Mouse (Mus musculus): ENCODE measurements around the gene Spn. TPM values are rescaled to one million over a fixed set of nuclear protein-coding genes. Genes with fewer than 3 reads are reported as not detected.

Gene Spn
- total and polyA plus RNA-seq, 2 experiments from 2014 or later, result 0.16 TPM; not detected in 1

DNA sequence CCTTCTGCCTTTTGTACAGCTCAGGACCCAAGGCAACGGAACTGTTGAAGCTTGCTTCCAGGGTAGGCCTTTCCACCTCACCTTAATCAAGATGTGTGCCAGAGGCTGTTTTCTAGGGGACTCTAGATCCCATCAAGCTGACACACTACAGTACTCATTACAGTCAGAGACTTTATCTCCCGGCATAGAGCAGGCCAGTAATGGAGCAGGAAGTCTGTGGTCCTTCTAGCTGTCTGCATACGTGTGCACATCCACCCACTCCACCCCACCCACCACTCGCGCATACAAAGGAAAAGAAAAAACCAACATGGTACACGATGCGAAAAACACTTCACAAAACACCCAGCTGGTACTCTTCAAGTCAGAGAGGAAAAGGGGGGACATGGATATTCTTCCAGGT is 6.8 kb upstream of the Spn start:
- no peak for ATAC-seq (ENCODE audit: low FRiP score)

DNA sequence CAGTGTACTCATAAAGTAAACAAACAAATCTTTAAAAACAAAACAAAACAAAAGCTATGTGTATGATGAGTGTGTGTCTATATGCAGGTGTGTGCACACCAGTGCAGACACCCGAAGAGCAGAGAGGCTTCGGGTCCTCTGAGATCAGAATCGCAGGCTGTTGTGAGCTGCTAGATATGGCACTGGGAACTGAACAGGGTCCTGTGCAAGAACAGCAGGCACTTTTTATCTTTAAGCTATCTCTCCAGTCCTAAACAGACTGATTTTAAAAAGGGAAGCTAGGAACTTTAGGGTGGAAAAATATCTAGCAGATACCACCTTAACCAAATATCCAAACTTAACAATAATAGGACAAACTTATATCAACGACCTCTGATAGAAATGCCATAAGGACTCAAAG is 5.0 kb upstream of the Spn start:
- H3K27ac ChIP-seq (ENCODE audit: low read depth, low read length), result no peak overlapping the region
- no peak overlapping the region for H3K4me3 ChIP-seq (ENCODE audit: low read depth, low read length)
- H3K27me3 ChIP-seq (ENCODE audit: insufficient read depth, low read length), result no peaks in the 10 kb centered on the region
- H3K9ac ChIP-seq (replicated peaks; ENCODE audit: low read length, poor library complexity, severe bottlenecking), result no peak overlapping the region
- TF ChIP-seq CTCF (IDR thresholded peaks at IDR 0.05), result no peak
- no peaks in the 10 kb centered on the region for H3K4me1 ChIP-seq (ENCODE audit: insufficient read depth, low read length)
- H3K9me3 ChIP-seq (ENCODE audit: low read length), result no peaks in the 10 kb centered on the region
- DNase-seq (ENCODE audit: low spot score) (no peak), ATAC-seq (ENCODE audit: low FRiP score) (no peak)
- 87% methylated on average over 4 of the region's 4 CpGs for WGBS
- no peak overlapping the region for H3K4me2 ChIP-seq (ENCODE audit: low read depth, low read length, poor library complexity, severe bottlenecking)
- no peaks in the 10 kb centered on the region for H3K36me3 ChIP-seq (ENCODE audit: insufficient read depth, low read length)

More for the DNA sequence above, 6.8 kb upstream of the Spn start:
- H3K4me2 ChIP-seq (ENCODE audit: low read depth, low read length, poor library complexity, severe bottlenecking), result no peak overlapping the region
- no peaks in the 10 kb centered on the region for H3K36me3 ChIP-seq (ENCODE audit: insufficient read depth, low read length)
- DNase-seq (ENCODE audit: low spot score), result no peak
- no peak overlapping the region for H3K27ac ChIP-seq (ENCODE audit: low read depth, low read length)
- no peak overlapping the region for H3K9ac ChIP-seq (replicated peaks; ENCODE audit: low read length, poor library complexity, severe bottlenecking)
- WGBS, result 91% methylated on average over 7 of the region's 7 CpGs
- TF ChIP-seq CTCF (IDR thresholded peaks at IDR 0.05), result no peak
- no peaks in the 10 kb centered on the region for H3K4me1 ChIP-seq (ENCODE audit: insufficient read depth, low read length)
- H3K27me3 ChIP-seq (ENCODE audit: insufficient read depth, low read length), result no peaks in the 10 kb centered on the region
- H3K9me3 ChIP-seq (ENCODE audit: low read length), result no peaks in the 10 kb centered on the region
- no peak overlapping the region for H3K4me3 ChIP-seq (ENCODE audit: low read depth, low read length)

DNA sequence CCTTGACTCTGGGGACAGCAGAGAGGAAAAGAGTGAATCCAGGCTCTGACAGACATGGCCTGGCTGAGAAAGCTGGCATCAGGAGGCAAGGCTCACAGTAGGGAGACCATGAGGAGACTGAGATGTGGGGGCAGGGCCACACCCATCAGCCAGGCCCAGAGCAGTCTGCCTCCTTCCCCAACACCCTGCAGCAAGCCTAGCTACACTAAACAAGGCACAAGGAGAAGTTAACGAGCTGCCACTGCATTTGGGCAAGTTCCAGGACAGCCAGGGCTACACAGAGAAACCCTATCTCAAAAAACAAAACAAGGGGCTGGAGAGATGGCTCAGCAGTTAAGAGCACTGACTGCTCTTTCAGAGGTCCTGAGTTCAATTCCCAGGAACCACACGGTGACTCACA is 4.6 kb upstream of the Spn start:
- DNase-seq (ENCODE audit: low spot score) (no peak), ATAC-seq (ENCODE audit: low FRiP score) (no peak)
- Histone ChIP-seq H3K9me3 (ENCODE audit: low read length) (no peaks in the 10 kb centered on the region), H3K36me3 (ENCODE audit: insufficient read depth, low read length) (no peaks in the 10 kb centered on the region), H3K9ac (replicated peaks; ENCODE audit: low read length, poor library complexity, severe bottlenecking) (no peak overlapping the region), H3K4me3 (ENCODE audit: low read depth, low read length) (no peak overlapping the region), H3K4me2 (ENCODE audit: low read depth, low read length, poor library complexity, severe bottlenecking) (no peak overlapping the region), H3K27ac (ENCODE audit: low read depth, low read length) (no peak overlapping the region), H3K27me3 (ENCODE audit: insufficient read depth, low read length) (no peaks in the 10 kb centered on the region), H3K4me1 (ENCODE audit: insufficient read depth, low read length) (no peaks in the 10 kb centered on the region)
- no peak for TF ChIP-seq CTCF (IDR thresholded peaks at IDR 0.05)
- 60% methylated on average over 2 of the region's 2 CpGs for WGBS

DNA sequence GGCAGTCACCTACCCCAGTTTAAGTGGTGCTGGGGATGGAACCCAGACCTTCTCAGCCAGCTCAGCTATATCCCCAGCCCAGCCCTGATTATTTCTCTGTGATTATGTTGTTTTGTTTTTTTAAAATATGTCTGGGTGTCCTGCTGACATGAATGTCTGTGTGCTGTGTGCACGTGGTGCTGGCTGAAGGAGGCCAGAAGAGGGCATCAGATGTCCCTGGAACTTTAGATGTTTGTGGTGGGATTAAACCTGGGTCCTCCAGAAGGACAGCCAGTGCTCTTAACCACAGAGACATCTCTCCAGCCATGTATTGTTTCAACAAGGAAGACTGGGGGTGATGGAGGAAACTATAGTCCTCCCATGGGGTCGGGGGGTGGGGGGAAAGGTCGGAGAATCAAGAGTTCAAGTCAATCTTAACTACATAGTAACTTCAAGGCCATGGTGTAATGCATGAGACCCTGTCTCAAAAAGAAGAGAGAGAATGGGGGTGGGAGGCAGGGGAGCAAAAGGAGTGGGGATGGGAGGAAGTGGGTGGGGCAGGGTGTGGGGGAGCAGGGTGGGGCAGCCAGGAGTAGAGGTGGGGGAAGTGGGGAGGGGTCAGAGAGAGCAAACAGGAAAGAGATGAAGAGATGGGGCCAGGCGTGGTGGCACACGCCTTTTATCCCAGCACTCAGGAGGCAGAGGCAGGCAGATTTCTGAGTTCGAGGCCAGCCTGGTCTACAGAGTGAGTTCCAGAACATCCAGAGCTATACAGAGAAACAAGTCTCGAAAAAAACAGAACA is 3.2 kb upstream of the Spn start:
- Histone ChIP-seq H3K4me1 (ENCODE audit: insufficient read depth, low read length) (no peaks in the 10 kb centered on the region), H3K4me3 (ENCODE audit: low read depth, low read length) (no peak overlapping the region), H3K4me2 (ENCODE audit: low read depth, low read length, poor library complexity, severe bottlenecking) (no peak overlapping the region), H3K36me3 (ENCODE audit: insufficient read depth, low read length) (no peaks in the 10 kb centered on the region), H3K27me3 (ENCODE audit: insufficient read depth, low read length) (no peaks in the 10 kb centered on the region), H3K9ac (replicated peaks; ENCODE audit: low read length, poor library complexity, severe bottlenecking) (no peak overlapping the region), H3K9me3 (ENCODE audit: low read length) (no peaks in the 10 kb centered on the region), H3K27ac (ENCODE audit: low read depth, low read length) (no peak overlapping the region)
- DNase-seq (ENCODE audit: low spot score) (no peak), ATAC-seq (ENCODE audit: low FRiP score) (no peak)
- WGBS, result 65% methylated on average over 7 of the region's 7 CpGs
- 0 out of 2 replicates have a peak, but pooled peaks have one; percentile 10 for TF ChIP-seq CTCF (IDR thresholded peaks at IDR 0.05)

DNA sequence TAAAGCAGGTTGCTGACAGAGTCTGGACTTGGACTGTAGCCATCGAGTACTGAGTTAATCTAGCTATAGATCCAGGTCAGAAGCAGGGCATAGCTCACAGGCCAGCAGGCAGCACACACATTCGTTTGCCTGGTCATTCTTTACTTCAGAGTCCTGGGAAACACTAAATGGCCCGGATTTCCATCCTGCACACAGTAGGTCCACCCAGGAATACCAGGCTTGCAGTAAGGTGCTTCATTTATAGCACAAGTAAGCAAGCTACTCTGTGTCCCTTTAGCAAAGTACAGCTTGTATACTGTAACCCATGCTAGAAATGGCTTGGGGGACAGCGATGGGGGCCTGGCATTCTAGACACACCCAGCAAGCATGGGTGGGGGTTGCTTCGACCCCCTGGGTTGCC is 1.9 kb upstream of the Spn start:
- DNase-seq (ENCODE audit: low spot score) (no peak), ATAC-seq (ENCODE audit: low FRiP score) (no peak)
- TF ChIP-seq CTCF (IDR thresholded peaks at IDR 0.05), result no peak
- Histone ChIP-seq H3K27ac (ENCODE audit: low read depth, low read length) (no peak overlapping the region), H3K4me1 (ENCODE audit: insufficient read depth, low read length) (no peaks in the 10 kb centered on the region), H3K9ac (replicated peaks; ENCODE audit: low read length, poor library complexity, severe bottlenecking) (no peak overlapping the region), H3K9me3 (ENCODE audit: low read length) (no peaks in the 10 kb centered on the region), H3K27me3 (ENCODE audit: insufficient read depth, low read length) (no peaks in the 10 kb centered on the region), H3K4me3 (ENCODE audit: low read depth, low read length) (no peak overlapping the region), H3K4me2 (ENCODE audit: low read depth, low read length, poor library complexity, severe bottlenecking) (no peak overlapping the region), H3K36me3 (ENCODE audit: insufficient read depth, low read length) (no peaks in the 10 kb centered on the region)
- 50% methylated on average over 5 of the region's 5 CpGs for WGBS

DNA sequence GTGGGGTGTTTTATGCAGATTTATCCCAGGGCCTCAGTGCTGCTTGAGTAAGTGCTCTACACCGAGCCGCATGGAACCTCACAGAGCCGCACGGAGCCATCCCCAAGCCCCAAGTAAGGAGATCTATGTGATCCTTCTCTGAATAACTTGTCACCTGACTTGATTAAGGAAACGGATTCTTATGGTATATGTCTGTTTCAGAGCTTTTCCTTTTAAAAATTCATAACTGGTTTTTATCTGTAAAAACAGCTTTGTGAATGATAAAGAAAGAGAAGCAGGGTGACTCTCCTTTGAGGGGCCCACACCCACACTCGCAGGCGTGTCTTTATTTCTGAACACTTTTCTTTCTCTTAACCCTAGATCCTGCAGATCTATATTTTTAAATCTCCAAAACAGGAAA is 1.5 kb upstream of the Spn start:
- Histone ChIP-seq H3K4me3 (ENCODE audit: low read depth, low read length) (no peak overlapping the region), H3K9me3 (ENCODE audit: low read length) (no peaks in the 10 kb centered on the region), H3K27ac (ENCODE audit: low read depth, low read length) (no peak overlapping the region), H3K36me3 (ENCODE audit: insufficient read depth, low read length) (no peaks in the 10 kb centered on the region), H3K4me1 (ENCODE audit: insufficient read depth, low read length) (no peaks in the 10 kb centered on the region), H3K4me2 (ENCODE audit: low read depth, low read length, poor library complexity, severe bottlenecking) (no peak overlapping the region), H3K9ac (replicated peaks; ENCODE audit: low read length, poor library complexity, severe bottlenecking) (no peak overlapping the region), H3K27me3 (ENCODE audit: insufficient read depth, low read length) (no peaks in the 10 kb centered on the region)
- WGBS, result 90% methylated on average over 7 of the region's 7 CpGs
- no peak for DNase-seq (ENCODE audit: low spot score)
- ATAC-seq (ENCODE audit: low FRiP score), result no peak
- TF ChIP-seq CTCF (IDR thresholded peaks at IDR 0.05), result no peak

Data from midbrain, postnatal 0 days (tissue).